Comparison of ENCODE assay signal across 9 mouse cellular contexts in genomic region chr6:149126675-149127074, GRCm38 (mm10). TPM values are rescaled to one million over a fixed set of nuclear protein-coding genes. Genes with fewer than 3 reads are reported as not detected.
DNase-seq lines count a peak whose midpoint lies in the region; ATAC-seq and TF ChIP-seq lines count a peak whose summit lies in the region.
"Had no signal": no experiment of that assay in that cellular context is flagged by ENCODE, and none has a peak within 500 bp of the region (broad histone marks: within the 10 kb centered on the region; RNA-seq: fewer than 3 reads in every experiment).

No protein-coding gene starts in this region.

- H3K36me3 ChIP-seq in kidney, embryonic 16.5 days (ENCODE audit: insufficient read depth, low read length), result no peaks in the 10 kb centered on the region
- H3K36me3 ChIP-seq in ES-Bruce4 (ENCODE audit: control insufficient read depth, insufficient read depth, low read length, poor library complexity, severe bottlenecking), result no peaks in the 10 kb centered on the region
- H3K36me3 ChIP-seq in liver, embryonic 13.5 days, result no peaks in the 10 kb centered on the region

- H3K9ac ChIP-seq in kidney, embryonic 16.5 days (replicated peaks; ENCODE audit: low read length), result no peak overlapping the region
- no peak overlapping the region for H3K9ac ChIP-seq in ES-Bruce4 (ENCODE audit: low read depth, poor library complexity, severe bottlenecking)
- H3K9ac ChIP-seq in liver, embryonic 13.5 days, result no peak overlapping the region

- no peak for ATAC-seq in kidney, embryonic 16.5 days (ENCODE audit: low FRiP score, low TSS enrichment)
- ATAC-seq in liver, embryonic 13.5 days (ENCODE audit: low read depth), result peak; percentile 62; the same call in 1 of the 2 replicates

- no peaks in the 10 kb centered on the region for H3K4me1 ChIP-seq in kidney, embryonic 16.5 days (ENCODE audit: insufficient read depth, low read length)
- H3K4me1 ChIP-seq in ES-Bruce4 (ENCODE audit: control insufficient read depth, insufficient read depth, low read length), result peaks cover 3% of the 10 kb centered on the region
- no peaks in the 10 kb centered on the region for H3K4me1 ChIP-seq in liver, embryonic 13.5 days (replicated peaks)

- TF ChIP-seq CTCF in ES-Bruce4 (IDR thresholded peaks at IDR 0.05; ENCODE audit: low read depth, low read length), result peak; percentile 44

- TF ChIP-seq POLR2A in ES-Bruce4 (IDR thresholded peaks at IDR 0.05; ENCODE audit: insufficient read depth, low read length), result no peak

- no peaks in the 10 kb centered on the region for H3K27me3 ChIP-seq in kidney, embryonic 16.5 days (ENCODE audit: insufficient read depth, low read length)
- no peaks in the 10 kb centered on the region for H3K27me3 ChIP-seq in ES-Bruce4 (ENCODE audit: control insufficient read depth, insufficient read depth, low read length, poor library complexity, severe bottlenecking)
- H3K27me3 ChIP-seq in liver, embryonic 13.5 days, result no peaks in the 10 kb centered on the region

- WGBS in kidney, embryonic 16.5 days, result 74% methylated on average over 4 of the region's 4 CpGs
- WGBS in liver, embryonic 13.5 days (ENCODE audit: insufficient replicate concordance), result 44% methylated on average over 4 of the region's 4 CpGs

- H3K27ac ChIP-seq in kidney, embryonic 16.5 days (ENCODE audit: low read length), result no peak overlapping the region
- H3K27ac ChIP-seq in ES-Bruce4 (ENCODE audit: insufficient read depth, low read length), result peak overlapping the region; percentile 0
- no peak overlapping the region for H3K27ac ChIP-seq in liver, embryonic 13.5 days

- no peak for TF ChIP-seq EP300 in ES-Bruce4 (IDR thresholded peaks at IDR 0.05; ENCODE audit: insufficient read depth, low read depth, low read length)

- H3K4me2 ChIP-seq in kidney, embryonic 16.5 days (replicated peaks; ENCODE audit: low read depth, low read length), result no peak overlapping the region
- H3K4me2 ChIP-seq in liver, embryonic 13.5 days, result no peak overlapping the region

- no peak overlapping the region for H3K4me3 ChIP-seq in kidney, embryonic 16.5 days (ENCODE audit: low read length)
- H3K4me3 ChIP-seq in ES-Bruce4 (ENCODE audit: low read depth, low read length), result no peak overlapping the region
- no peak overlapping the region for H3K4me3 ChIP-seq in liver, embryonic 13.5 days (replicated peaks)

- no peaks in the 10 kb centered on the region for H3K9me3 ChIP-seq in kidney, embryonic 16.5 days (ENCODE audit: low read length)
- H3K9me3 ChIP-seq in ES-Bruce4 (replicated peaks; ENCODE audit: control insufficient read depth, insufficient read depth, low read length, poor library complexity, severe bottlenecking), result no peaks in the 10 kb centered on the region
- H3K9me3 ChIP-seq in liver, embryonic 13.5 days (replicated peaks), result no peaks in the 10 kb centered on the region

- peak; percentile 68 for DNase-seq in kidney, adult 18-20 months
- DNase-seq in adrenal gland, postnatal 14 days, result peak; percentile 65
- peak; percentile 56 for DNase-seq in heart, postnatal 4 days
- peak; percentile 33 for DNase-seq in liver, embryonic 13.5 days
- peak; percentile 42 to 72 for DNase-seq in spleen, postnatal 10 days (ENCODE audit: low spot score in 2 of 2)
- no peak for DNase-seq in ovary, postnatal 14 days (ENCODE audit: low spot score)

RNA-seq across cellular contexts. Expression of gene Gm10203, which starts 3.3 kb away (rescaled TPM):
- not detected in 2 replicates for polyA plus RNA-seq in kidney, embryonic 16.5 days (2015; fragmentation: Nextera tagmentation; extraction: Ambion mirVana)
- polyA plus RNA-seq in ES-Bruce4 (2011; ENCODE audit: insufficient read depth, insufficient read length, low read depth, missing spikeins), result not detected in 2 replicates
- total RNA-seq in adrenal gland, postnatal 14 days (2021), result not detected in 2 replicates
- not detected for total RNA-seq in heart, postnatal 4 days (2021)
- polyA plus RNA-seq in liver, embryonic 13.5 days (2015; fragmentation: Nextera tagmentation; extraction: Ambion mirVana), result not detected in 2 replicates
- total RNA-seq: left cerebral cortex, postnatal 36 days had no signal

RNA-seq across cellular contexts. Expression of gene Etfbkmt, which starts 13.0 kb away (rescaled TPM):
- polyA plus RNA-seq in kidney, embryonic 16.5 days (2015; fragmentation: Nextera tagmentation; extraction: Ambion mirVana), result 21.5 and 21.6 TPM in 2 replicates
- polyA plus RNA-seq in ES-Bruce4 (2011; ENCODE audit: insufficient read depth, insufficient read length, low read depth, missing spikeins), result 24.5 and 25.8 TPM in 2 replicates
- 32.2 and 55.5 TPM in 2 replicates for total RNA-seq in adrenal gland, postnatal 14 days (2021)
- total RNA-seq in heart, postnatal 4 days (2021), result 10 to 100 TPM; 12.2 to 15.7 TPM
- polyA plus RNA-seq in liver, embryonic 13.5 days (2015; fragmentation: Nextera tagmentation; extraction: Ambion mirVana), result 11.5 and 13.5 TPM in 2 replicates

RNA-seq across cellular contexts. Expression of gene Dennd5b, which starts 25.2 kb away (rescaled TPM):
- 5.9 and 9.1 TPM in 2 replicates for polyA plus RNA-seq in kidney, embryonic 16.5 days (2015; fragmentation: Nextera tagmentation; extraction: Ambion mirVana)
- 13.2 and 14.3 TPM in 2 replicates for polyA plus RNA-seq in ES-Bruce4 (2011; ENCODE audit: insufficient read depth, insufficient read length, low read depth, missing spikeins)
- total RNA-seq in adrenal gland, postnatal 14 days (2021), result 16.3 and 20.1 TPM in 2 replicates
- total RNA-seq in heart, postnatal 4 days (2021), result 10 to 100 TPM; 37.9 to 41.0 TPM
- polyA plus RNA-seq in liver, embryonic 13.5 days (2015; fragmentation: Nextera tagmentation; extraction: Ambion mirVana), result 3.8 and 4.3 TPM in 2 replicates
